Mouse (Mus musculus): Measurements from ENCODE around the gene Dgki.

Dgki gene

DNA sequence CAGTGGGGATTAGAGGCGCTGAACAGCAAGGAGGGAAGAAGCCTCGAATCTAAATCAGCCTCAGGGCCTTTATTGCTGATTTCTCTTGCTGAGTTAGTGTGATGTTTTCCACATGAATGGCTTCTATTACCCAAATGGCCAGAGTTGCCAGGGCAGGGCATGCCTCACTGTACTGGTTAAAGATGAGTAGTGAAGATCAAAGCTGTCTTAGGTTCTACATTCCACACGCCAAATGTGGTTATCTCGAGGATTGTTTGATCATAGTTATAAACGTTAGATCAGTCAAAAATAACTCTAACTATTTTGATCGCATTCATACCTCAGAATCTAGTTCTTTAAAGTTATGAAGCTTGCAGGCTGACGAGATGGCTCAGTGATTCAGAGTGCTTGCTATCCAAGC is 59.8 kb downstream of the Dgki start:
- DNase-seq = no peak

DNA sequence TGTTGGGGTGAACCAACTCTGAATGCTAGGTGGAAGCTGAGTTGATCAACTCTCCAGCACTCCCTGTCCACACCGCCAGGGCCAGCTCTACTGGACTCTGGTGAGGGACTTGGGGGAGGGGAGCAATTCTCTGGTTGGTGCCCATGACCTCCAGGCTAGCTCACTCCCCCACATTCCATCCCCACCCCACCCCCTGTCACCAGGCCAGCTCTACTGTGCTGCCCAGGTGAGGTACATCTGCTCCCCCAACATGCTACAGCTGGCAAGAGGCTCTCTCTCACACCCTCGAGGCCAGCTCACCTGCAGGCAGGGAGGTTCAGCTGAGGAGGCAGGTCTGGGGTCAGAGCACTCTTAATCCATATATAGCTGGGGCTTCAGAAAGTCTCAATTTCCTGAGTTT is 63.1 kb downstream of the Dgki start:
- no peak for DNase-seq

DNA sequence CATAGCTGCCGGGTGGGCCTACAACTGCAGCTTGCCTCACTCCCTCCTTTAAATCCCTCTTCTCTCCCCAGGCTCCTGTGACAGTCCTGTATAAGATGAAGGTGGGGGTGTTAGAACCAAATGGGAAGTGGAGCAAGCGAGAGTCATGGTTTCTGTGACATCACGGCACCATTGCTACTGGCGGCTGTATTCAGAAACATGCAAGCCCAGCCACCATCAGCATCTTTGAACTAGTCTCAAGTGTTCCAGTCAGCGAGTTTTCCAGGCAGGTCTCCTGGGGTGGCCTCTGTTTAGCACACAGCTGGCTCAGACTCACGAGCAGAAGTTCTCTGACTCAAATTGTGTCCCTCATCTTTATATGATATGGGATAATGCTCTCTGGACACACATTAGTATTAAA is 68.8 kb downstream of the Dgki start:
- no peak for DNase-seq

DNA sequence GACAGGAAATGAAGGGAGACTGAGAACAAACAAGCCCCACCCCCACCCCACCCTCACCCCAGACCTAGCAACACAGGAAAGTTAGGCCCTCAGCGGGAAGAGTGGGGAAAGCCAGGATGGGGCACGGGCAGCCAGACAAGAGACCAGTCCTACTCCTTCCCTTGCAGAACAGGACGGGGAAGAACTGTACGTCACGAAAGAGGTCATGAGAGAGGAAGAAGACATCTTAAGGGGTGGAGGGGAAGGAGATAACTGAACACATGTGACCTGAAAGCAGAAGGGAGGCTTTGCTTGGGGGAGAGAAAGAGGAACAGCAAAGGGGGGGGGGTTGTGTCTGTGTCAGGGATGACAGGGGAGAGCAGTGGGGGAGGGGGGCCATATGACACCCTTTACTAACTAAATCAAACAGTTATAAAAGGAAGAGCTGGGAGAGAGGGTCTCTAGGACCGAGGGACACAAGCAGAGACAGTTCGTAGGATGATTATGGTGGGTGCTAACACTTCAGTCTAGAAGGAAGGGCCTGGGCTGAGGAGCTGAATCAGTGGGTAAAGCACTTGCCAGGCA is 77.0 kb downstream of the Dgki start:
- peak; percentile 53 to 61 for DNase-seq

DNA sequence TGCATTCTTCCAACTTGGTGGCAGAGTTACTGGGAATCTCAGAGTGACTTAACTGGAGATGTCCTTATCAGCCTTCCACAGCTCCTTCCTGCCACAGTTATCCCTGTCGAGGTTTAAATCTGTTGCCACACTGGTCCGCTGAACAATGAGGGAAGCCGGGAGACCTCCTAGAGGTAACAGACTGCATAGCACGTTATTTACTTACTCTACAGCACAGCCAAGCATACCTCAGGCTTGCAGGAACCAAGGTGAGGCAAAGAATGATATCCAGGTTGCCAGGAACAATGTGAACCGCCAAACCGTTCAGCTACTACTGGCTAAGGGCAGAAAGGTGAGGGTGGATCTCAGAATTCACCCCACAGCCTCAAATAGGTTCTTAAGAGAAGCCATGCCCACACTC is 78.0 kb downstream of the Dgki start:
- no peak for DNase-seq

DNA sequence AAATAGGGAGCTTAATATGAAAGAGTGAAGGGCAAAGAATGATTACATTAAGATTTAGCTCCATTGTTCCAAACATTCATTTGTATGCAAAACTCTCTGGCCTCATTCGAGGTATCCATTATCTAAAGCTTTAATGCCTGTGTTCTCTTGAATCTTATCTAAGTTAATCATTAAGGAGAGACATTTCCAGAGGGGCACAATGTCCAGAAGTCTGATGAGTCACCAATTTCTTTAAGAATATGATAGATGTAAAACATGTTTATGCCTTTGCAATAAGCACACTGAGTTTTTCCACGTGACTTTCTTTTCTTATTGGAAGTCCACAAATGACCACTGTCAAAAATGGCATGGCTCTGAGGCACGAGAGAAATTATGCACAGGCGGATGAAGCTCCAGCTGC is 80.9 kb downstream of the Dgki start:
- DNase-seq = no peak

DNA sequence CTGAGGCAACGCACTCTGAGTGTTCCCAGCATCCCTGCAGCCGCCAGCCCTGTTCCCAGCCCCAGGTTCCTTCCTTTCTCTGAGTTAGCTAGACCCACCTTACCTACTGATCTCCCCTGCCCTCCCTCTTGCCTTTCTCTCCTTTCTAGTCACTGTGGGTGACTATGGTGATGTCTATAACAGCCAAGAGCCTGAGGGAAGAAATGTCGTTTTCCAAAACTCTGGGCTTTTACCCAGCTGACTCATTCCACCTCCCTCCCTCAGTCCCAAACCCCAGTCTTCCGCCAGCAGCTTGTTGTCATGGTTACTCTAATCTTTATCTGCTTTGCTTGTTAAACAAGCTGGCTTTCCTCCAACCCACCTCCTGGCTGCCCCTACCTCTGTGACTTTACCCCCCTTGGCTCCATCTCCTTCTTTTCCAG is 83.6 kb downstream of the Dgki start:
- DNase-seq = no peak

DNA sequence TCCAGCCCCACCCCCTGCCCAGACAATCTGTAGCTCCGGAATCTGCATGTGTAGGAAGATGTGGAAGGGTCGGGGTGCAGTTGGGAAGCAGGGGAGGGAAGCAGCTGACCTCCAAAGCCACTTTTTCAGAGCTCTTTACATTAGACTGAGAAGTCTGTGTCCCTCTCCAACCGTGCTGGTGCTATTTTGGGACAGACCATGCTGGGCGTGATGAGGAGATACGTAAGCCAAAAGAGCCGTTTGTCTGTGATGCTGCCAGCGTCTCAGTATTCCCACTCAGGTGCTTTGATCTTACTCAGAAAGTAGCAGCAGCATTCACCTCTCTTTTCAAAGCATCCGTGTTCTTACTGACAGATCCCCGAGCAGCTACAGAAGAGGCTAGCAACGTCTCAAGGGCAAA is 84.3 kb downstream of the Dgki start:
- no peak for DNase-seq

DNA sequence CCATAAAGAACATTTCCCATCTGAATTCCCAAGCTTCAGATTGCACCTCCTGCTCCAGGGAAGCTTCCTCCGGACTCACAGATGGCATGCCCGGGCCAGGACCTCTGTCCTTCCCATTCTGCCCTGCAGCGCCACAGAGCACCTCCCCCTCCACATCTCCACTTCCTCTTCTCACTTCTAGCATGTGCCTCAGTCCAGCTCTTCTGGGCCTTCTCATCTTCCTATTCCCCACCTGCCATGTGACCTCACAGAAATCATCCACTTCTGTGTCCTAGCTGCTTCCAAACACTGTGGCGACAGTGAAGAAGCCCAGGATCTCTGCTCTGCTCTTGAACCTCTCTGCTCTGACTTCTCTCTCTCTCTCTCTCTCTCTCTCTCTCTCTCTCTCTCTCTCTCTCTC is 87.1 kb downstream of the Dgki start:
- DNase-seq = peak; percentile 40 to 46

DNA sequence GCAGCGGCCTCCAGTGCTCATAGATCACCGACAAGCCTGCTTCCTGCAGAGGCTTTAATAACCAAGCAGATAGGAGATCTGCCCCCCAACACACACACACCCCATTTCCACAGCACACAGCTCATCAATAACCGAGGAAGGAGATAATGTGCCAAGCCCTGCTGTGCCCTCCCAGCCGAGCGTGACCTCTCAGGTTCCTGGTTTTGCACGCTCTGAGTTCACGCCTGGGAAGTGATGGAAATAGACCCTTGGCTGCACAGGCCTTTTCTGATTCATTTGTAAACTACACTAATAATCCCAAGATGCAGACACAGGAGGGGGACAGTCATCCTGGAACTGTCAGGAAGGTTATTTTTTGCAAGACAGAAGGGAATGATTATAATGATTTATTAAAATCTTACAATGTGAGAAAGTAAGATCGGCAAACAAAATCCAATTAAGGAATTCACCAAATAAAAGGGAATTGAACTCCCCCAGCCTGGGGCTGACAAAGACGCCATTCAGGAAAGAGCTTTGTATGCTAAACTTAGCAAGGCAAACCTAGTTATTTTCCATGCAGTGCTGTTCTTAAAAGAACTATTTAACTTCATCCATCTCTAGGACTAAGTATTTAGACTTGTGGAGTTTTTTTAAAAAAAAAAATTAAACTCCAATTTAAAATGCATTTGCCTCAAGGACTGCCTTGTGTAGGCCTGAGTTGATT is 88.3 kb downstream of the Dgki start:
- DNase-seq = no peak

DNA sequence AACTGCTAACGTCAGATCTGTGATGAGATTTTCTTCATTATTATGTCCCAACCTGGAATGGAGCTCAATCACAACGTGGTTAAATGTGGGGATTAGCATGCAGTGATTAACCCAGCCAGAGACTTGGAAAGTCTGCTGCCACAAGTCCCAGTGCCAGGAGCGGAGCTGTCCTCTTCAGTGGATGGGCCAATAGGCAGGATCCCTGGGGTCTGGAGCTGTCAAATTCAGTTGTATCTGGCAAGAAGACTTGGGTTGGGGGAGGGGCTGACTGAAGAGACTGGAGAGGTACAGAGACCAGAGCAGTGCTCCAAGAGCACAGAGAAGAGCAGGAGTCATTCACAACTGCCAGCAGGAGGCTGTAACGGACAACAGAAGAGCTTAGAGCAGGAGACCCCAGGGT is 97.1 kb downstream of the Dgki start:
- DNase-seq = no peak

DNA sequence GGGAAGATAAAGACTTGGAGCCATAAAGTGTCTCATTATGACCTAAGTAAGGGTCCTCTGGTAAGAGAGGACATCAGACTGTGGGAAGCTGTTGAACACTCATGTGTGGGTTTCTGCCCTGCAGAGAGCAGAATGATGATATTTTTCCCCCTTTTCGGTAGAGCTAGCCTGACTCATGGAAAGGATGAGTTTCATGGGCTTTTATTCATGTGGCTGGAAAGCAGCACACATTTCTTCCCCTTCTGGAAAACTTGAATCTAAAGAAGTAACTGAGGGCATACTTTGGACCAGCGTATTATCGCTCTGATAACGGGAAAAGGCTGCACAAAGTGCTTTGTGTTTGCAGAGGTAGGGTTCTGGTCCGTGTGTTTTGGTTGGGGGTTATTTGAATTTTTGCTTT is 99.1 kb downstream of the Dgki start:
- DNase-seq = no peak

DNA sequence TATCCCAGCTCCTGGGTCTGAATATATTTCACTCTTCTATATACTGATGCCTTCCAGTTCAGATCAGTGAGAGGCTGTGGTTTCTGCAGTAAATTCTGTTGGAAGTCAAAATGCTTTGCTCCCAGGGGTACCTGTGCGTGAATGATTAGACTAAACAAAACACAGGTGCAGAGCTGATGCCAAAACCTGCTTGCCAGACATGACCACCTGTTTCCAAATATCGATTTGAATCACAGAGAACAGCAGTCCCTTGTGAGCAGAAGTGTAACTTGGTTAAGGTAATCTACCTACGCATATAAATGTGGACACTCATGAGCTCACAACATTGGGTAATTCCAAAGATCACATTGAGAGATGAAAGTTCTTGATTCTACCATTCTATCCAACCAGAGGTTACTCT is 100.5 kb downstream of the Dgki start:
- DNase-seq = no peak

DNA sequence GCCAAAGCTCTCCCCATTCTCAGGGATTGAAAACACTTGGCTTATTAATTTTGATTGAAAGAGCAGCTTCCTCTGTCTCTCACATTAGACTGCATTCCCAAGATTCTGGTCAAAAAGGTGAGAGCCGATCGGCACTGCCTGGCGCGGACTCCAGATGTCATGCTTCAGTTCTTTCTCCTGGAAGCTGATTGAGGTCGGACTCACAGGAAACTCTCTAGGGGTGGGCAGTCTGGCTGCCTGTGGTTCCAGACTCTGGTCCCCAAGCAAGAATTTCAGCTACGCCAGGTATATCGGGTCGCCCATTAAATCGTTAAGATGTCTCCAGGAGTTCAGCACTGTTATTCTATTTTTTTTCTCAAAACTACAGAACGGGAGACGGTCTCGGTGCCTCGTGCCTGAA is 102.2 kb downstream of the Dgki start:
- DNase-seq = no peak

DNA sequence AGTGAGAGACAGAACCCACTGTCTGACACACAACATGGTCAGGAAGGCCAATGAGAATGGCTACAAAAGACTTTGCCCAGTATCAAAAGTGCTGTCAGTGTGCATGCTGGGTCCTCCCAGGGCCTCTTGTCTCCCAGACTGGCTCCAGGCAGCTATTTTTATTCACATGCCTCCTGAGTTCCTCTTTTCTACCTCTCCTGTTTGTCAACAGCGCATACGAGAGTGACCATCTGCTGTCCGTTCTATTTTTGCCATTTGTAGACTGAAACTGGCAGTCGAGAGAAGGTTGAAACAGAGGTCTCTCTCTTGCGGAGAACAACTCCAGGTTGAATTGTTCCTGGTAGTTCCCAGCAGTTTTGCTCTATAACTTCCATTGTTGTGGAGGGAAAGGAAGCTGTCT is 103.1 kb downstream of the Dgki start:
- no peak for DNase-seq

DNA sequence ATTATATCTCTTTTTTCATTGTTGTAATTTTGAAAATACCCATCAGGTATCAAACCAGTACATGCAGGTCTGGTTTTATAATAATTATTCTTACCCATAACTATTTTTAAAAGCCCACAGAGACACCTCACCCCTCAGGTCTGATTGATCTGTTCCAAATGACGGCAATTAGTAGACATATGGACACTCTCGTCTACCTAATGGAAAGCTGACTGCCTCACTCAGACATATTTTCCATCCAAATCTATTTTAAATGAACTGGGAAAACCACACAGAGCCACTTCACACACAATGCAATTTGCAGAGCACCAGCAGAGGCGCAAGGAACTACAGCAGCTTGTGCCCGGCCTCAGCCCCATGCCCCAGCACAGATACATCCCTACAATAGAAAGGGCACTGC is 104.2 kb downstream of the Dgki start:
- DNase-seq = no peak

DNA sequence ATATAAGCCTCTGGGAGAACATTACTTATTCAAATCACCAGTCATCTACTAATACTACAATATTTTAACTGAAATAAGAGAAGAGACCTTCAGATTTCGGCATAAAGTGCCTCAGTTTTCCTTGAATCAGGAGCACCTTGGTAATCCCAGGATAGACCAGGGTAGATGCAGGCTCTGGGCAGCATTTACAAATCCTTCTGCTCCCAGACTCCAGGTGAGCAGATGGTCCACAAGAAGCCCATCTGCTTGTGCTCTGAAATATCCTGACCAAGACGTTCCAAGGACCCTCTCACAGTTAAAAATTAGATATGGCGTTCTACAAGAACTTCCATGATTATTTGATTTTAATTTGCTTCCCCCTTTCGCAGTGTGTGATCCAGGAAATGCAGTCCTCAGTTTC is 118.0 kb downstream of the Dgki start:
- DNase-seq = no peak

DNA sequence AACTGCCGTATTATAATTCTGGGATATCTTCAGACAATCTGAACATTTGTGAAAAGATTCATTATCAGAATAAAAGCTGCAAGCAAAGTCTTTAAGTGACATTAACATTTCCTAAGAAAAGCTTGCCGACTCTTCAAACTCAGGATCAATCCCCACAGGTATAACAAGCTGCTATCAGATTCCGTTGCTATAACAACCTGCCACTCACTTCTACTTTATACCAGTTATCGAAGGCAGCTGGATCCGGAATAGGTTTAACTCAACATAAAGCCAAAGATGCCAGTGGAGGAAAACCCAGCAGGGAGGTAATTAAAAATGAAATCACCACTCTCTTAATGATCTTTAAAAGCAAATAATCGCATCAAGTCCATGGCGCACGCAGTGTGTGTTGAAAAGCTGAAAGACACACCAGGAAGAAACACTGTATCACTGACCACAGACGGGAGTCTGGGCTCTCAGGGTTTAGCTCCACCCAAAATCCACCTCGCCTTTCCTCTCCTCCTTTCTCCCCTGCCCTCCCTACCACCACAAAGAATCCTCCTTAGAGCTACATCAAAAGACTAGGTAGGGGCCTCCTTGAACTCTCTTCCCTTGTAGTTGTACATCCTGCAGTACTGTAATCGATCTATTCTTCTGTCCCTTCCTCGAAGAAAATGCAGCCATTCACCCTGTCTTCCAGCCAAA is 128.7 kb downstream of the Dgki start:
- no peak for DNase-seq

DNA sequence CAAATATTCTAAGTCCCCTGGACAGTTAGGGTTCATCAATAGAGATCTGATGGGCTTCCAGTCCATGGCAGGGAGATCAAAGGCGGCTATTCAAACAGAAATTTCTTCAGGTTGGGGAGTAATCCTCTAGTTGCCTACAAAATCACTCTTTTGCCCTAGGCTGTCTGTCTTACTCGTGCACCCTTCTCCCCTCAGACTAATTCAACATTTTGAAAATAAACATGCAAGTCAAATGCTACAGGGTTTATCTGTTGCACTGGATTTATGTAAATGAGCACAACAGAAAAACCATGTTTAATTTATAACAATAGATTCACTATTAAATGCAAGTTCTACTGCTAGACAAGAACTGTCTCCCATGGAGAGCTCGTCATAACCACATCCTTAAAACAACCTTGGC is 141.1 kb downstream of the Dgki start:
- DNase-seq = no peak

DNA sequence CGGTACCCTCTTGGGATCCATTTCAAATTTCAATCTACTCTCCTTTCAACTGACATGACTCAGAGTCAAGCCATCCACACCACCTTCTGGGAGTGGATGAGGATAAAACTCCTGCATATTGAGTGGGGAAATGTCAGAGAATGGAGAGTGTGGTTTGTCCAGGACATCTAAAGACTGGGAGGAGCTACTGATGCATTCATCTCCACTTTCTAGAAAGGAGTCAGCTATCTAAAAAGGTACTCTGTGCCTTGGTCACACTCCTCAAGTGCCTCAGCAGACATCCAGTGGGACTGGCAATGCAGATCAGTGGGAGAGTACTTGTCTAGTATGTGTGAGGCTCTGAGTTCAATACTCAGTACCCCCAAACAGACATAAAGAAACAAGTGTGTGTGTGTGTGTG is 145.9 kb downstream of the Dgki start:
- no peak for DNase-seq

DNA sequence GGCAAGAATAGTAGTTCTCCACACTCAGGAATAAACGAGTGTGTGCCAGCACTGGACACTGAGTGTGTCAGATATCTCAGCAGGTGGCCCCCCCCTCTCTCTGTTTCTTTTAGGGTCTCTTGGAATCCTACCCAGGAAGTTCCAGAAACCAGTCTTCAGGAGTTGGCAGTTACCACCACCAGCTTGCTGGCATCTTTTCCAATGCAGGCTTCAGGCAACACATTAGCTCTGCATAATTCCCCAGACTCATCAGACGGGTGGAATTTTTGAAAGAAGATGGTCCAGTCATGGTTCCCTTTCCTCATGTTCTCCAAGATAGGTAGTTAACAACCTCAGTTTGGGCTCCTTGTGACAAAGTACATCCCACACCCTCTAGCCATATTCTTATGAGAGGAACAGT is 149.5 kb downstream of the Dgki start:
- DNase-seq = no peak

DNA sequence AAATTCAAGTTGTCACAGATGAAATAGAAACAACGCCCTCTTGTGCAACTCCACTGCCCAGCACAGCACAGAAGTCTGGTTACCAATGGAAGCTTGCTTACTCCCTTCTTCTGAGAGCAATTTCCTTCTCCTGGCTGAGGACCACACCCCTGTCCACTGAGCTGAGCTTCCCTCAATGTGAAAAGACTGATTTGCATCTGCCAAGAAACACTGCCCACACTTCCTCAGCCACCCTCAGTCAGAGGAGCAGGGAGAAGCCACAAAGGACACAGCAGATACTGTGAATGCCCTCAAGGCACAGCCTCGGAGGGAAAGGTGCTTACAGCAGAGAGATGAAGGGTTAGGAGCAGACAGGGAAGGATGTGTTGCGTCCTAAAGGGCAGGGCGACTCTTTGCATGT is 149.9 kb downstream of the Dgki start:
- DNase-seq = no peak

DNA sequence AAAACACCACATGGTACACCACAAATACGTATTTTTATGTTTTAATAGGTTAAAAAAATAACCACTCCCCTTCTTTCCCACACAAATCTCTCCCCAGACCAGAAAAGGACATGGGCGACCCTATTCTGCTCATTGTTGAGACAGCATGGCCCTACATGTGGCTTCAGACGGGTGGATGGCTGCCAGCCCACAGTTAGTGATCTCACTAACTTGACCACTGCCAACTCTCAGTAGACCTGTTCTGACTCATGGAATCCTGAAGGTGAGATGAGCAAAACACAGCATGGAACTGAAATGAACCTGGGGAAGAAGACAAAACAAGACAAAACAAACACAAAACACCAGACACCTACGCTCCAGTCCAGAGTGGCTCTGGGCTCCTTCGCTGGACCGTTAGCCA is 150.8 kb downstream of the Dgki start:
- DNase-seq = no peak

DNA sequence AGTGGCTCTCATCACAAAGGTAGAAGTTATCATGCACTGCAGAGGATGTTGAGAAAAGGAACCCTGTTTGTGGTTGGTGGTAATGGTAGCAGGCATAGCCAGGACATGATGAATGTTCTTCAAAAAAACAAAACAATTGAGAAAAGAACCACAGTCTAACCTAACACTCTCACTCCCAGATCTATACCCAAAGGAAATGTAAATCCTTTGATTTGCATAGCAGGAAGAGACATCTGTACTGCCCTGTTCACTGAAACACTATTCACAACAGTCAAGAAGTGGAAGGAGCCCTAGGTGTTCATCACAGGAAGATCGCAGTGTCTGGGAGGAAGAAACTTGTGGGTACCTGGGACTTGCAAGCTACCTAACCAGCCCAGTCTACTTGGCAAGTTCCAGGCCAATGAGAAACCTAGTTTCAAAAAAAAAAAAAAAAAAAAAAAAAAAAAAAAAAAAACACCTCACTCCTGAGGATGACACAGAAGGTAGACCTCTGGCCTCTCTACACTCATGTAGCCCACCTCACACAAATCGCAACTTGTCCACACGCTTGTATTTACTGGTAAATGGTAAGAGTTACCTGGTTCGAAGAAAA is 152.5 kb downstream of the Dgki start:
- DNase-seq = no peak

DNA sequence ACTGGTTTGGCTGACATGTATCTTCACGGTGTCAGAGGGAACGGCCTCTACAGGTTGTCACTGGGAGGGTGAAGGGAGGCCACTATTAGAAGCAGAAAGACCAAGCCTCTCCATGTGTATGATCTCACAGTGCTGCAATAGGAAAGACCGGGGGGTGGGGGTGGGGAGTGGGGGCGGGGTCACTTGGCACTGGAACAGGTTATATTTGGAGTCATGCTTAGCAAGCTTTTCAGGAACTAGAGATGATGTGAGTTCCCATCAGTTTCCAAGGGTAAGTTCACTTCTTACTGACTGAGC is 156.2 kb downstream of the Dgki start:
- no peak for DNase-seq

Data from B cell, adult 2 months (primary cell).